ENCODE assay signal across 7 mouse cellular contexts in genomic region chr19:40587491-40588292, GRCm38 (mm10). TPM values are rescaled to one million over a fixed set of nuclear protein-coding genes. Genes with fewer than 3 reads are reported as not detected.
A peak's percentile ranks its signal among the peaks of the same experiment; 100 is the strongest.
DNase-seq lines count a peak whose midpoint lies in the region; ATAC-seq lines count a peak whose summit lies in the region.

No protein-coding gene starts in this region.

- no peak for DNase-seq in embryonic facial prominence, embryonic 11.5 days (ENCODE audit: low spot score)
- DNase-seq in adrenal gland, adult (ENCODE audit: inconsistent age in 2 of 2, low spot score in 1 of 2), result no peak
- no peak for DNase-seq in gastrocnemius, postnatal 14 days

- 6% methylated on average over 30 of the region's 30 CpGs for WGBS in embryonic facial prominence, embryonic 11.5 days
- WGBS in intestine, embryonic 15.5 days, result 1% methylated on average over 30 of the region's 30 CpGs
- WGBS in neural tube, embryonic 15.5 days, result 5% methylated on average over 30 of the region's 30 CpGs

- H3K27me3 ChIP-seq in megakaryocyte, embryonic 14.5 days (replicated peaks), result no peaks in the 10 kb centered on the region
- H3K27me3 ChIP-seq in embryonic facial prominence, embryonic 11.5 days (ENCODE audit: control insufficient read depth, insufficient read depth, low read length), result no peaks in the 10 kb centered on the region
- no peaks in the 10 kb centered on the region for H3K27me3 ChIP-seq in intestine, embryonic 15.5 days (replicated peaks)
- no peaks in the 10 kb centered on the region for H3K27me3 ChIP-seq in neural tube, embryonic 15.5 days (replicated peaks)

- H3K4me3 ChIP-seq in megakaryocyte, embryonic 14.5 days (replicated peaks), result peak overlapping the region; percentile 99
- peak overlapping the region; percentile 61 for H3K4me3 ChIP-seq in embryonic facial prominence, embryonic 11.5 days (ENCODE audit: low read depth, low read length)
- peak overlapping the region; percentile 86 for H3K4me3 ChIP-seq in intestine, embryonic 15.5 days (replicated peaks)
- peak overlapping the region; percentile 77 for H3K4me3 ChIP-seq in neural tube, embryonic 15.5 days (replicated peaks)

- no peak for ATAC-seq in megakaryocyte, adult 5-6 weeks (ENCODE audit: poor library complexity, severe bottlenecking)
- ATAC-seq in embryonic facial prominence, embryonic 11.5 days (replicated peaks; ENCODE audit: insufficient number of reproducible peaks, low FRiP score, low TSS enrichment, low read depth), result peak; percentile 73
- peak; percentile 71 for ATAC-seq in intestine, embryonic 15.5 days
- ATAC-seq in neural tube, embryonic 15.5 days (ENCODE audit: low FRiP score), result peak; percentile 49

- H3K36me3 ChIP-seq in megakaryocyte, embryonic 14.5 days (replicated peaks; ENCODE audit: low read length), result peaks cover 54% of the 10 kb centered on the region
- H3K36me3 ChIP-seq in embryonic facial prominence, embryonic 11.5 days (replicated peaks; ENCODE audit: control insufficient read depth, insufficient read depth, low read depth, low read length), result no peaks in the 10 kb centered on the region
- 0 out of 2 replicates have a peak, but pooled peaks cover 5% of the 10 kb centered on the region for H3K36me3 ChIP-seq in intestine, embryonic 15.5 days
- H3K36me3 ChIP-seq in neural tube, embryonic 15.5 days, result peaks cover 14% of the 10 kb centered on the region

- peaks cover 65% of the 10 kb centered on the region for H3K4me1 ChIP-seq in megakaryocyte, embryonic 14.5 days
- H3K4me1 ChIP-seq in embryonic facial prominence, embryonic 11.5 days (ENCODE audit: control insufficient read depth, insufficient read depth, low read length), result no peaks in the 10 kb centered on the region; the same call in 1 of the 2 replicates
- peaks cover 5% of the 10 kb centered on the region for H3K4me1 ChIP-seq in intestine, embryonic 15.5 days (replicated peaks)
- H3K4me1 ChIP-seq in neural tube, embryonic 15.5 days, result peaks cover 25% of the 10 kb centered on the region

- H3K9ac ChIP-seq in embryonic facial prominence, embryonic 11.5 days (replicated peaks; ENCODE audit: low read length), result peak overlapping the region; percentile 71
- peak overlapping the region; percentile 84 for H3K9ac ChIP-seq in intestine, embryonic 15.5 days
- H3K9ac ChIP-seq in neural tube, embryonic 15.5 days (replicated peaks), result peak overlapping the region; percentile 81

- peak overlapping the region; percentile 70 for H3K4me2 ChIP-seq in embryonic facial prominence, embryonic 11.5 days (ENCODE audit: low read depth, low read length)
- peak overlapping the region; percentile 71 for H3K4me2 ChIP-seq in intestine, embryonic 15.5 days (replicated peaks)
- peak overlapping the region; percentile 80 for H3K4me2 ChIP-seq in neural tube, embryonic 15.5 days

- H3K27ac ChIP-seq in embryonic facial prominence, embryonic 11.5 days (replicated peaks; ENCODE audit: low read depth, low read length), result no peak overlapping the region
- H3K27ac ChIP-seq in intestine, embryonic 15.5 days, result peak overlapping the region; percentile 85
- H3K27ac ChIP-seq in neural tube, embryonic 15.5 days (replicated peaks), result peak overlapping the region; percentile 72

- H3K9me3 ChIP-seq in megakaryocyte, embryonic 14.5 days, result no peaks in the 10 kb centered on the region
- H3K9me3 ChIP-seq in embryonic facial prominence, embryonic 11.5 days (replicated peaks; ENCODE audit: control insufficient read depth, low read length), result no peaks in the 10 kb centered on the region
- H3K9me3 ChIP-seq in intestine, embryonic 15.5 days, result no peaks in the 10 kb centered on the region
- H3K9me3 ChIP-seq in neural tube, embryonic 15.5 days (replicated peaks), result no peaks in the 10 kb centered on the region

- intact Hi-C loops in gastrocnemius, postnatal 14 days (cut with DNase I; ENCODE audit: low total_unique reads), result no loop called here

RNA-seq across cellular contexts. Expression of gene Aldh18a1, which starts 0.6 kb away (rescaled TPM):
- 0.67 and 4.4 TPM in 2 replicates for polyA plus RNA-seq in megakaryocyte, embryonic 14.5 days (2012; ENCODE audit: insufficient read depth, low replicate concordance)
- 8.3 and 10.5 TPM in 2 replicates for total RNA-seq in megakaryocyte, adult 5-6 weeks (2015)
- total RNA-seq in megakaryocyte, adult 5-6 weeks (2017), result 6.5 and 7.6 TPM in 2 replicates
- 56.0 and 59.7 TPM in 2 replicates for polyA plus RNA-seq in embryonic facial prominence, embryonic 11.5 days (2014; fragmentation: Nextera tagmentation; extraction: Ambion mirVana)
- polyA plus RNA-seq in intestine, embryonic 15.5 days (2015; fragmentation: Nextera tagmentation; extraction: Ambion mirVana), result 211 and 228 TPM in 2 replicates
- polyA plus RNA-seq in neural tube, embryonic 15.5 days (2015; fragmentation: Nextera tagmentation; extraction: Ambion mirVana), result 43.0 and 49.1 TPM in 2 replicates
- 10 to 100 TPM in 1 of 2 experiments, 1 to 10 TPM in 1; 7.9 to 12.0 TPM for total RNA-seq in gastrocnemius, postnatal 14 days (2021)

RNA-seq across cellular contexts. Expression of gene Tctn3, which starts 24.3 kb away (rescaled TPM):
- polyA plus RNA-seq in megakaryocyte, embryonic 14.5 days (2012; ENCODE audit: insufficient read depth, low replicate concordance), result 1.2 and 2.3 TPM in 2 replicates
- total RNA-seq in megakaryocyte, adult 5-6 weeks (2015), result 2.5 and 5.8 TPM in 2 replicates
- 1.6 and 3.2 TPM in 2 replicates for total RNA-seq in megakaryocyte, adult 5-6 weeks (2017)
- polyA plus RNA-seq in embryonic facial prominence, embryonic 11.5 days (2014; fragmentation: Nextera tagmentation; extraction: Ambion mirVana), result 10.3 and 11.2 TPM in 2 replicates
- 9.8 and 10.5 TPM in 2 replicates for polyA plus RNA-seq in intestine, embryonic 15.5 days (2015; fragmentation: Nextera tagmentation; extraction: Ambion mirVana)
- polyA plus RNA-seq in neural tube, embryonic 15.5 days (2015; fragmentation: Nextera tagmentation; extraction: Ambion mirVana), result 13.7 and 14.8 TPM in 2 replicates
- total RNA-seq in gastrocnemius, postnatal 14 days (2021), result 1 to 10 TPM; 1.9 to 2.6 TPM

RNA-seq across cellular contexts. Expression of gene Entpd1, which starts 24.5 kb away (rescaled TPM):
- polyA plus RNA-seq in megakaryocyte, embryonic 14.5 days (2012; ENCODE audit: insufficient read depth, low replicate concordance), result 1.9 TPM in 1 of 2 replicates, not detected in the other
- total RNA-seq in megakaryocyte, adult 5-6 weeks (2015), result 21.8 and 22.3 TPM in 2 replicates
- 44.0 and 51.9 TPM in 2 replicates for total RNA-seq in megakaryocyte, adult 5-6 weeks (2017)
- polyA plus RNA-seq in embryonic facial prominence, embryonic 11.5 days (2014; fragmentation: Nextera tagmentation; extraction: Ambion mirVana), result 6.1 and 7.9 TPM in 2 replicates
- 7.0 and 7.8 TPM in 2 replicates for polyA plus RNA-seq in intestine, embryonic 15.5 days (2015; fragmentation: Nextera tagmentation; extraction: Ambion mirVana)
- 7.0 and 10.4 TPM in 2 replicates for polyA plus RNA-seq in neural tube, embryonic 15.5 days (2015; fragmentation: Nextera tagmentation; extraction: Ambion mirVana)
- total RNA-seq in gastrocnemius, postnatal 14 days (2021), result 10 to 100 TPM; 20.2 to 25.9 TPM
